Mouse (Mus musculus): Measurements from ENCODE around the gene Mrps26.
"Not testable (repeated sequence)": the region's sequence is repeated elsewhere in the genome, so short reads cannot be mapped to it uniquely, and the experiment has no call there.

Gene Mrps26

GRCm38 (mm10) chr2:130563212-130564055 is at the start of gene Mrps26:
TSS of gene Mrps26 (plus strand) at chr2:130563742.
- peak; percentile 93 to 96 for DNase-seq

GRCm38 (mm10) chr2:130513907-130514306 is 49.6 kb upstream of the Mrps26 start:
- DNase-seq = no peak

GRCm38 (mm10) chr2:130515791-130516190 is 47.8 kb upstream of the Mrps26 start:
- no peak for DNase-seq

- DNase-seq = no peak
Measured at GRCm38 (mm10) chr2:130521927-130522326, 41.6 kb upstream of the Mrps26 start.

- DNase-seq = not testable (repeated sequence)
Measured at GRCm38 (mm10) chr2:130525480-130525879, 38.1 kb upstream of the Mrps26 start.

GRCm38 (mm10) chr2:130528457-130528856 is 35.1 kb upstream of the Mrps26 start:
- no peak for DNase-seq

- no peak for DNase-seq
Measured at GRCm38 (mm10) chr2:130529290-130529689, 34.3 kb upstream of the Mrps26 start.

- no peak for DNase-seq
Measured at GRCm38 (mm10) chr2:130529925-130530324, 33.6 kb upstream of the Mrps26 start.

- DNase-seq = no peak
Measured at GRCm38 (mm10) chr2:130532201-130532600, 31.3 kb upstream of the Mrps26 start.

- no peak for DNase-seq
Measured at GRCm38 (mm10) chr2:130535017-130535416, 28.5 kb upstream of the Mrps26 start.

GRCm38 (mm10) chr2:130536890-130537289 is 26.7 kb upstream of the Mrps26 start:
- no peak for DNase-seq

- no peak for DNase-seq
Measured at GRCm38 (mm10) chr2:130538876-130539546, 24.5 kb upstream of the Mrps26 start.

- no peak for DNase-seq
Measured at GRCm38 (mm10) chr2:130540266-130540665, 23.3 kb upstream of the Mrps26 start.

GRCm38 (mm10) chr2:130546957-130547356 is 16.6 kb upstream of the Mrps26 start:
- no peak for DNase-seq

GRCm38 (mm10) chr2:130554841-130555240 is 8.7 kb upstream of the Mrps26 start:
- DNase-seq = no peak

GRCm38 (mm10) chr2:130556292-130556691 is 7.2 kb upstream of the Mrps26 start:
- no peak for DNase-seq

GRCm38 (mm10) chr2:130557462-130557861 is 6.1 kb upstream of the Mrps26 start:
- DNase-seq = peak; percentile 31 to 56

GRCm38 (mm10) chr2:130558015-130558414 is 5.5 kb upstream of the Mrps26 start:
- no peak for DNase-seq

- no peak for DNase-seq
Measured at GRCm38 (mm10) chr2:130564063-130564462, 521 bp downstream of the Mrps26 start.

- DNase-seq = no peak
Measured at GRCm38 (mm10) chr2:130564983-130565382, 1.4 kb downstream of the Mrps26 start.

- no peak for DNase-seq
Measured at GRCm38 (mm10) chr2:130568921-130569320, 5.4 kb downstream of the Mrps26 start.

GRCm38 (mm10) chr2:130569926-130570325 is 6.4 kb downstream of the Mrps26 start:
- DNase-seq = no peak

GRCm38 (mm10) chr2:130574960-130575359 is 11.4 kb downstream of the Mrps26 start:
- DNase-seq = no peak

- DNase-seq = no peak
Measured at GRCm38 (mm10) chr2:130575873-130576272, 12.3 kb downstream of the Mrps26 start, which contains the start of gene Oxt. TSS of gene Oxt (plus strand) at chr2:130576173.

All from cerebellum, postnatal 25 days (tissue).